Mouse (Mus musculus) lung, embryonic 14.5 days (tissue): ENCODE data around the gene Dhx30. TPM values are rescaled to one million over a fixed set of nuclear protein-coding genes. Genes with fewer than 3 reads are reported as not detected.

ENCODE experiments used
- ATAC-seq: fragments of 200-750 bp; cut with Nextera tagmentation; 2 replicates; pipeline ENCODE4 v1.8.0; 2017; ENCODE audit warnings: mild to moderate bottlenecking, moderate TSS enrichment, moderate library complexity; ENCODE audit not compliant: insufficient read depth
- DNase-seq: peaks from one replicate; pipeline ENCODE4 v3.0.0-alpha.2; 2015
- H3K27ac ChIP-seq: fragments of 300-500 bp; sonication (generic); 2 replicates; pipeline ENCODE4 v1.5.1; 2014; ENCODE audit warnings: low read depth, mild to moderate bottlenecking, moderate library complexity
- H3K27me3 ChIP-seq: fragments of 300-500 bp; sonication (generic); 2 replicates; pipeline ENCODE4 v1.6.1; 2014; ENCODE audit warnings: low read length, control low read depth; ENCODE audit not compliant: insufficient read depth
- H3K36me3 ChIP-seq: fragments of 300-500 bp; sonication (generic); 2 replicates; pipeline ENCODE4 v1.6.1; 2014; ENCODE audit warnings: control low read depth; ENCODE audit not compliant: insufficient read depth
- H3K4me1 ChIP-seq: fragments of 300-500 bp; sonication (generic); 2 replicates; pipeline ENCODE4 v1.6.1; 2014; ENCODE audit warnings: antibody characterized with exemption, control low read depth; ENCODE audit not compliant: insufficient read depth
- H3K4me2 ChIP-seq: fragments of 300-500 bp; sonication (generic); 2 replicates; pipeline ENCODE4 v1.6.1; 2014; ENCODE audit warnings: mild to moderate bottlenecking
- H3K4me3 ChIP-seq: fragments of 300-500 bp; sonication (generic); 2 replicates; pipeline ENCODE4 v1.5.1; 2014; ENCODE audit warnings: low read depth, low read length
- H3K9ac ChIP-seq: fragments of 300-500 bp; sonication (generic); 2 replicates; pipeline ENCODE4 v1.6.1; 2014
- H3K9me3 ChIP-seq: fragments of 300-500 bp; sonication (generic); 2 replicates; pipeline ENCODE4 v1.6.1; 2016; ENCODE audit warnings: low read depth, low read length, control low read depth
- CTCF ChIP-seq: IDR thresholded peaks from 2 replicates; pipeline ENCODE4 v1.5.1; 2016; ENCODE audit warnings: antibody characterized with exemption, low read depth
- WGBS: fragments of 180-500 bp; shearing (Covaris S2); extraction: QIAGEN DNeasy Blood & Tissue Kit; methylation state at CpG from one replicate; pipeline ENCODE4 v1.1.7; 2014; 5-methylcytosine and 5-hydroxymethylcytosine counted together
- polyA plus RNA-seq: library from polyadenylated mRNA; unstranded; fragments of >200 nt; fragmentation: Nextera tagmentation; extraction: Ambion mirVana; gene quantifications from 2 replicates; pipeline ENCODE4 v1.2.1, GENCODE M21; 2014

Dhx30 gene
- polyA plus RNA-seq, 1 experiment from 2014 or later, result 137 TPM

DNA sequence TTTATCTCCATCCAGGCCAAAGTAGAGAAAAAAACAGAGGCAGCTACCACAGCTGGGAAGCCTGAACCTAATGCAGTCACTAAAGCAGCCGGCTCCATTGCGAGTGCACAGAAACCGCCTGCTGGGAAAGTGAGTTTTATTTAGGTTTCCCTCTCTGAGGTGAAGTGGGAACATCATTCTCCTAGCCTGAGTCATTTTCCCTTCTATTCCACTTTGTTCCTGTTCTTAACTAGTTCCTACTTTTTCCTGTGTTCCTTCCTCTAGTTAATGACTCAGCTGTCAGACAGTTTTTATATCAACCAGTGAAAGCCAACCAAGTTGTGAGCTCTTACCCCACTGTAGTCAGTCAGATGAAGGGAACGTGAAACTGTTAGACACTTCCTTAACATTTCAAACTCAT, 46.6 kb downstream of the Dhx30 start:
- ATAC-seq (no peak), DNase-seq (no peak)
- H3K27me3 ChIP-seq, result no peaks in the 10 kb centered on the region
- H3K4me2 ChIP-seq, result no peak overlapping the region
- H3K4me3 ChIP-seq, result no peak overlapping the region
- no peak for TF ChIP-seq CTCF
- 83% methylated on average over 4 of the region's 4 CpGs for WGBS
- H3K9me3 ChIP-seq, result no peaks in the 10 kb centered on the region
- H3K27ac ChIP-seq, result no peak overlapping the region
- H3K36me3 ChIP-seq, result peaks cover 65% of the 10 kb centered on the region
- no peaks in the 10 kb centered on the region for H3K4me1 ChIP-seq
- H3K9ac ChIP-seq, result no peak overlapping the region

DNA sequence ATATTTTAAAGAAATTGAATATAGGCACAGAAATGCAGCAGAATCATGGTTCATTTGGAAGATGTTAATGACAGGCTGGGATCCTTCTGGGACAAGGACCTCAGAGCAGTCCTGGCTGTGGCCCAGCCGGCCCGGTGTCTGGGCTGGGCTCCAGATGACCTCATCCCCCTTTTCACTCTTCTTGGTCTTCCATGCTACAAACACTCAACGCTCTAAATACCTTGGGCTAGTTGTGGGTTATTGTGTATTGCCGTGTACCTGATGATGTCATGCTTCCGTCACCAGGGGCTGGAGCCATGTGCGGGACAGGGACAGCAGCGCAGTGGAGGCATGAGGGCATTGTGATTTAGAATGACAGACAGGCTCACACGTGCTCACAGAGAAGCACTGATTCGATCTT, 47.3 kb downstream of the Dhx30 start:
- H3K4me1 ChIP-seq, result no peaks in the 10 kb centered on the region
- WGBS, result 65% methylated on average over 9 of the region's 9 CpGs
- DNase-seq (peak; percentile 72), ATAC-seq (peak; percentile 83; the same call in 1 of the 2 replicates)
- no peaks in the 10 kb centered on the region for H3K9me3 ChIP-seq
- no peak overlapping the region for H3K27ac ChIP-seq
- H3K4me2 ChIP-seq, result no peak overlapping the region
- peaks cover 61% of the 10 kb centered on the region for H3K36me3 ChIP-seq
- H3K27me3 ChIP-seq, result no peaks in the 10 kb centered on the region
- no peak overlapping the region for H3K4me3 ChIP-seq
- no peak overlapping the region for H3K9ac ChIP-seq
- TF ChIP-seq CTCF, result no peak

DNA sequence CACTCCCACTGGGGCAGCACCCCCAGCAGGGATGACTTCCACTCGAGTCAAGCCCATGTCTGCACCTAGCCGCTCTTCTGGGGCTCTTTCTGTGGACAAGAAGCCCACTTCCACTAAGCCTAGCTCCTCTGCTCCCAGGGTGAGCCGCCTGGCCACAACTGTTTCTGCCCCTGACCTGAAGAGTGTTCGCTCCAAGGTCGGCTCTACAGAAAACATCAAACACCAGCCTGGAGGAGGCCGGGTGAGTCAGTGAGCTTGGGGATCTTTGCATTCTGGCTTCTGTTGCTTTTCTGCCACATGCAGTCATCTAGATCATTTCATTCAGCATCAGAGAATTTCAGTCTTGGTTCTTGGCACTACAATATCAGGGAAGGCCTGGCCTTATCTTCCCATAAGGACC, 48.9 kb downstream of the Dhx30 start:
- Histone ChIP-seq H3K4me1 (no peaks in the 10 kb centered on the region), H3K4me2 (no peak overlapping the region), H3K9me3 (no peaks in the 10 kb centered on the region), H3K27me3 (no peaks in the 10 kb centered on the region), H3K4me3 (no peak overlapping the region), H3K9ac (no peak overlapping the region), H3K27ac (no peak overlapping the region), H3K36me3 (peaks cover 65% of the 10 kb centered on the region)
- ATAC-seq (no peak), DNase-seq (no peak)
- 85% methylated on average over 6 of the region's 6 CpGs for WGBS
- TF ChIP-seq CTCF, result no peak

DNA sequence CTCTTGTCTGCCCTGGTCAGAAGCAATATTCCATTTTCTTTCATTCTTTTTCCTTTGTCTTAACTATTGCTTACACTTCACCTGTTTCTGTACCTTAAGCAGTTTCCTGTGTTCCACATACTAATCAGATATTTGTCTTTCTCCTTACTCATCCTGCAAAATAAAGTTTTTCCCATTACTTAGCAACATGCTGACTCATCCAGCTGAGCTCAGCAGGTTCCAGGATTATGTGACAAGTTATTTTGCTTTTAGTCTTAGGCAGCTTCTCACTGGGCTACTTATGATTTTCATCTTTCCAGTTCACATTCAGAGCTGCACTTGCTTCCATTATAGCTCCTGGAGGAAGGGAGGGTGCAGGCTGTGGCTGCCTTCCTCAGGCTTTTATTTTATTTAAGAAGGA, 53.0 kb downstream of the Dhx30 start:
- DNase-seq (no peak), ATAC-seq (no peak)
- no peak for TF ChIP-seq CTCF
- H3K27me3 ChIP-seq, result no peaks in the 10 kb centered on the region
- H3K27ac ChIP-seq, result no peak overlapping the region
- no peak overlapping the region for H3K4me3 ChIP-seq
- H3K36me3 ChIP-seq, result peaks cover 44% of the 10 kb centered on the region
- no peaks in the 10 kb centered on the region for H3K9me3 ChIP-seq
- no peak overlapping the region for H3K9ac ChIP-seq
- no peaks in the 10 kb centered on the region for H3K4me1 ChIP-seq
- no peak overlapping the region for H3K4me2 ChIP-seq

DNA sequence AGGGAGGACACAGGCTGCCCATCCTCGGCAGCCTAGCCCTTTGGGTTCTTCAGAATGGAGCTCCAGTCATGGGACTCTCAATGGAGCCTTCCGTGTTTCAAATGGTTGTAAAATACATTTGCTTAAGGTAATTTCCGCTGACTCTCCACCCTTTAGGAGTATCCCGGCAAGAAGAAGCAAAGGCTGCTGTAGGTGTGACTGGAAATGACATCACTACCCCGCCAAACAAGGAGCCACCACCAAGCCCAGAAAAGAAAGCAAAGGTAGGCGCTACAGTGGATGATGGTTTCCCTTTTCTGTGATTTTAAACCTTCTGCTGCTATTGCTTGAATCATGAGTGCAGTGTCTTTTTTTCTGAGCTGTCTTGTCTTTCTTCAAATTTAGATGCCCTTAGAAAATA, 54.8 kb downstream of the Dhx30 start:
- Histone ChIP-seq H3K9me3 (no peaks in the 10 kb centered on the region), H3K9ac (no peak overlapping the region), H3K4me2 (no peak overlapping the region), H3K4me1 (no peaks in the 10 kb centered on the region), H3K36me3 (peaks cover 26% of the 10 kb centered on the region), H3K4me3 (no peak overlapping the region), H3K27me3 (no peaks in the 10 kb centered on the region), H3K27ac (no peak overlapping the region)
- WGBS, result 90% methylated on average over 6 of the region's 6 CpGs
- ATAC-seq (no peak), DNase-seq (no peak)
- TF ChIP-seq CTCF, result no peak

DNA sequence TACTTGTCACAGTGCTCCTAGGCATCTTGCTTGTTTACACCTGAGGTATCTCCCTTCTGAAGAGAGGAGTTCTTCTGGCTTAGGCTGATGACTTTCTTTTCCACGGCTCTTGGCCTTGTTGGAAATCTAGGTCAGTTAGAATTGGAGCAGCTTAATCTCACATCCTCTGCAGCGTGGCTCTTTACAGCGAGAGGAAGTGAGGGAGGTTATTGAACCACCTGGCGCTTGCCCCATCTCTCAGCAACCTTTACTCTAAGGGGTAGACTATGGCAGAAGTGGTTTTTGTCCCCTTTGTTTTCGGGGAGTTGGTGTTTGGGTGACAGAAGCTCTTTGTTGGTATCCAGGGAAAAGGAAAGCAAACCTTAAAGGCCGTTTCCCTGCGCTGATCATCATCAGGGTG, 55.2 kb downstream of the Dhx30 start:
- 90% methylated on average over 7 of the region's 7 CpGs for WGBS
- ATAC-seq, result no peak
- H3K27ac ChIP-seq, result no peak overlapping the region

DNA sequence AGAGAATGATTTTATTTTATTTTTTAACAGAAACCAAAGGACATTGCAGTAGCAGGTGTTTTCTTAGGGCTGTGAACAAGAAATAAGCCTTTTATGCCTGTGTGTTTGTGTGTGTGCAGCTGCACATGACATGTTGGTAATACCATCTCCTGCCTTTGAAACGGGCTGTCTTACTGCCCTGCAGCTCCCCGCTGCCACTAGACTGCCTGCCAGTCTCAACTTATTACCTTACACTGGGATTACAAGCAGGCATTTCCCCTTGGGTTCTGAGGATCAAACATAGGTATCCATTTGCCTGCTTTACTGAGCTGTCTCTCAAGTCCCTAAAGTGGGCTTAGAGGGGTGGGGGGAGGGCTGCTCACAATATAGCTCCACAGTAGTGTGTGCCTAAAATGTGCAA, 56.9 kb downstream of the Dhx30 start:
- no peak for DNase-seq
- Histone ChIP-seq H3K4me2 (no peak overlapping the region), H3K9me3 (no peaks in the 10 kb centered on the region), H3K27ac (no peak overlapping the region), H3K36me3 (peaks cover 15% of the 10 kb centered on the region), H3K4me1 (no peaks in the 10 kb centered on the region), H3K4me3 (no peak overlapping the region), H3K27me3 (no peaks in the 10 kb centered on the region), H3K9ac (no peak overlapping the region)
- WGBS, result 82% methylated on average over 2 of the region's 2 CpGs
- no peak for TF ChIP-seq CTCF
- no peak for ATAC-seq

More for the DNA sequence above, 55.2 kb downstream of the Dhx30 start:
- Histone ChIP-seq H3K4me3 (no peak overlapping the region), H3K9ac (no peak overlapping the region), H3K27me3 (no peaks in the 10 kb centered on the region), H3K4me2 (no peak overlapping the region), H3K9me3 (no peaks in the 10 kb centered on the region), H3K4me1 (no peaks in the 10 kb centered on the region), H3K36me3 (peaks cover 23% of the 10 kb centered on the region)
- TF ChIP-seq CTCF, result no peak
- DNase-seq, result no peak

DNA sequence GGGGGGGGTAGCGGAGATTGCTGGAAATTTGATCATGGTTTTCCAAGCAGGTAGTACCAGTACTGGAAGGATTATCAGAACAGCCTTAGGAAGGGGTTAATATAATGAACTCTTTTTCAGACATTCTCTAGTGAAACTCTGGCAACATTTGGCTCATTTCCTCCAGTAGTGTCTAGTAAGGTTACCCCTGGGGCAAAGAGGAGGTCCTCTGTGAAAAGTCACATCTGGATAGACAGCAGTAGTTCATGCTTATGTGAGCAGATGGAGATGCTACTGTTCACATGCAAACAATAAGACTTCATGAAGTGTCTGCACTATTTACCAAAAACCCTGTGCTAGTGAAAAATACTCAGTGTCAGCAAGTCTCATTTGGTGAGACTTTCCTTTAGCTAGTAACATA, 60.4 kb downstream of the Dhx30 start:
- TF ChIP-seq CTCF, result no peak
- H3K9ac ChIP-seq, result no peak overlapping the region
- ATAC-seq, result peak; percentile 69
- no peak overlapping the region for H3K4me3 ChIP-seq
- 86% methylated on average over 1 of the region's 1 CpGs for WGBS
- H3K4me2 ChIP-seq, result no peak overlapping the region
- H3K4me1 ChIP-seq, result no peaks in the 10 kb centered on the region
- no peaks in the 10 kb centered on the region for H3K9me3 ChIP-seq
- H3K36me3 ChIP-seq, result no peaks in the 10 kb centered on the region
- H3K27ac ChIP-seq, result no peak overlapping the region
- H3K27me3 ChIP-seq, result no peaks in the 10 kb centered on the region
- DNase-seq, result peak; percentile 73
